Mouse (Mus musculus): Measurements from ENCODE around the gene Atxn2. TPM values are rescaled to one million over a fixed set of nuclear protein-coding genes. Genes with fewer than 3 reads are reported as not detected.
A peak's percentile ranks its signal among the peaks of the same experiment; 100 is the strongest.

The Atxn2 gene
- polyA plus RNA-seq, 1 experiment from 2014 or later = 46.6 TPM

DNA sequence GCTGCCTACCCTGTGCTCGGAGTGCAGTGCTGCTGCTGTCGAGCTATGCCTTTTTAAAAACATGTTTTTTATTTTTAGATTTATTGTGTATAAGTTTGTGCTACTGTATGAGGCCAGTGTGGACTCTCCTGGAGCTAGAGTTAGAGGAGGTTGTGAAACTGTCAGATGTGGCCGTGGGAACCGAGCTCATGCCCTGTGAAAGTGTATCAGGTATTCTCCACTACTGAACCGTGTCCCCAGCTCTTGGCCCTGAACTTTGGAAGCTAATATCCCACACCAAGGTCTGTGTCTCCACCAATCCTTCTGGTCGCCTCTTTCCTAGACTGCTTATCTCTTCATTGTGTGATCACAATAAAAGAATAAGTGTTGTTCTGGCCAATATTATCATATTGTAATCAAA lies 51.8 kb downstream of the Atxn2 start:
- no peak for DNase-seq (ENCODE audit: low spot score)

GRCm38 (mm10) chr5:121765020-121765419 lies 53.9 kb downstream of the Atxn2 start:
- peak; percentile 61 for DNase-seq (ENCODE audit: low spot score)

- peak; percentile 40 for DNase-seq (ENCODE audit: low spot score)
These were observed 55.1 kb downstream of the Atxn2 start for GRCm38 (mm10) chr5:121766038-121766773.

DNA sequence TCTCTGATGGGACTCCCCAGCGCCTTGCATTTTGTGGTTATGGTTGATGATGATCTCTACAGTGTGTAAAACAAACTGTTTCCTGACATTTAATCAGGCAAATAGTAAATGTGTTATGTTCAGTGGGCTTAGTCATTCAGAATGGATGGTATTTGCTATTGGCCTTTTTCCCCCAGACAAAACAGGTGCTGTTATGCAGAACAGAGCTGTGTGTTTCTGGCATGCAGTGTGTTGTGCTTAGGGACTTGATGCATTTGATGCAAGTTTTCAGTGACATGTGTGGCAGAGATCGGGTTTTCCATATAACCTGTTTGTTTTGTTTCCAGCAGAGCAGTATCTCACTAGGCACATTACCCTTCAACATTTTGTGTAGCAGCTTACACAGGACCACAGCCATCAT lies 56.4 kb downstream of the Atxn2 start:
- no peak for DNase-seq (ENCODE audit: low spot score)

- no peak for DNase-seq (ENCODE audit: low spot score)
These were observed 58.7 kb downstream of the Atxn2 start for GRCm38 (mm10) chr5:121769827-121770226.

DNA sequence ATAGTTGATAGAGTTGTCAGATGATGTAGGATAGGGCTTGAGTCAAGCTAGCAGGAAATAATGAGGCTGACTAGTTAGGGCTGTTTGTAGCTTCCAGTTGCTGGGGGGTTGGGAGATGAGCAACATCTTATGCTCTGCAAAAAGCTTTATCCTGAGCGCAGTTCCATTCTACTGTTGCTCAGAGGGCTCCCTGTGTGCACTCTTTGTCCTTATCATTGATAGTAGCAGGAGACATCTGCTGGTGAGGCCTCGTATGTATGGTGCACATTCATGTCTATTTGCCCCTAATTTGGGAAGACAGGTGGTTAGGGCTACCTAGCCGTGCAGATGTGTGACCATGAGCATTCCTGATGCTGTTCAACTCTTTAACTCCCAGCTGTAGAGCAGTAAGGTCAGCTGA lies 60.5 kb downstream of the Atxn2 start:
- DNase-seq (ENCODE audit: low spot score) = no peak

GRCm38 (mm10) chr5:121778485-121779119 lies 67.5 kb downstream of the Atxn2 start:
- no peak for DNase-seq (ENCODE audit: low spot score)

GRCm38 (mm10) chr5:121780180-121780579 lies 69.0 kb downstream of the Atxn2 start:
- no peak for DNase-seq (ENCODE audit: low spot score)

- DNase-seq (ENCODE audit: low spot score) = no peak
These were observed 71.3 kb downstream of the Atxn2 start for GRCm38 (mm10) chr5:121782467-121782866.

GRCm38 (mm10) chr5:121783862-121784500 lies 72.8 kb downstream of the Atxn2 start:
- DNase-seq (ENCODE audit: low spot score) = no peak

GRCm38 (mm10) chr5:121791026-121791425 lies 79.9 kb downstream of the Atxn2 start:
- peak; percentile 31 for DNase-seq (ENCODE audit: low spot score)

- peak; percentile 39 for DNase-seq (ENCODE audit: low spot score)
These were observed 84.7 kb downstream of the Atxn2 start for GRCm38 (mm10) chr5:121795800-121796199.

DNA sequence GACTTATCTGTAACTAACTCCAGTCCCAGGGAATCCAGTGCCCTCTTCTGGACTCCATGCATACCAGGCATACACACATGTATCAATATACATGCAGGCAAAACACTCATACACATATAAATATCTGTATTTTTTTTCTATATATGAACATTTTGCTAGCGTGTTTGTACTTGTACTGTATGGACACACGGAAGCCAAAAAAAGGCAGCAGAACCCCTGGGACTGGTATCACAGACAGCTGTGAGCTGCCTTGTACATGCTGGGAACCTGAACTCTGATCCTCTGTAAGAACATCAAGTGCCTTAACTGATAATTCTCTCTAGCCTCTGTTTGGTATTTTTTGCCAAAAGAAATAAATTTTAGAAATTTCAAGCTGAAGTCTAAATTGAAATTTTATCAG lies 87.3 kb downstream of the Atxn2 start:
- no peak for DNase-seq (ENCODE audit: low spot score)

GRCm38 (mm10) chr5:121807186-121807585 lies 96.0 kb downstream of the Atxn2 start:
- DNase-seq (ENCODE audit: low spot score) = no peak

DNA sequence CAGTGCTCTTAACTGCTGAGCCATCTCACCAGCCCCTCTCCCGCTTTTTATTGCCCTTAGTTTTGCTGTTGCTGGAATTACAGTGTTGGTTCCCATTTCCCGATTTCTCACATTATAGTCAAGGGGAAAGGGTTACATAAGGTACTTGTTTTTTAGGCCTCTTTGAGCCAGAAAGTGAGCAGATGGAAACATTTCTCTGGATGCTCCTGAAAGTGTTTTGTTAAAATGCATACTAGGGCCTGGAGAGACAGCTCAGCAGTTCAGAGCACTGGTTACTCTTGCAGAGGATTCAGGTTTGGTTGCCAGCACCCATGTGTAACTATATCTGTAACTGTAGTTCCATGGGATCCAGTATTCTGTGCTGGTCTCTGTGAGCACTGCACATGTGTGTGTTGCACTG lies 97.1 kb downstream of the Atxn2 start:
- no peak for DNase-seq (ENCODE audit: low spot score)

DNA sequence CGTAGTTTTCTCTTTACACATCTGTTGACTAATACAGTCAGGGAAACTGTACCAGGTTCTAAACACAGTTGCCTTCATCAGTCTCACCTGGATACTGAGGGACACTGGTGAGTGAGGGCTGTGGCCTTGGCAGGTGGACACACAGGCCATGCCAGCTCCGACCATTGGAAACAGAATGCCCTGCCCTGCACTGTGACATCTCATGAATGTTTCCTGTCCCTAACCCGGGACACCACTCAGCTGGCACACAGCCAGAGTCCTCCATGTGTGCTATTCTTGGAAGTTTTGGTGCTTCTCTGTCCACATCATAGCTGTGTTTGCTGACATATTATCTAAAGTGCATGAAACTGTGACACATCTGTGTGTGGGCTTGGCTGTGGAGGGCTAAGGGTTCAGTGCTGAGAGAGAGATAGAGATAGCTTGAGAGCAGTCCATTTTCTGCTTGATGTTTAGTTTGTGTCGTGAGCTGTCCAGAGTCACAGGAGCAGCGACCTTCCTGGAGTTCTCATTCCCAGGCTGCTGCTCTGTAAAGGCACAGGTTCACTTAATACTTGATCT lies 98.6 kb downstream of the Atxn2 start:
- DNase-seq (ENCODE audit: low spot score) = no peak

DNA sequence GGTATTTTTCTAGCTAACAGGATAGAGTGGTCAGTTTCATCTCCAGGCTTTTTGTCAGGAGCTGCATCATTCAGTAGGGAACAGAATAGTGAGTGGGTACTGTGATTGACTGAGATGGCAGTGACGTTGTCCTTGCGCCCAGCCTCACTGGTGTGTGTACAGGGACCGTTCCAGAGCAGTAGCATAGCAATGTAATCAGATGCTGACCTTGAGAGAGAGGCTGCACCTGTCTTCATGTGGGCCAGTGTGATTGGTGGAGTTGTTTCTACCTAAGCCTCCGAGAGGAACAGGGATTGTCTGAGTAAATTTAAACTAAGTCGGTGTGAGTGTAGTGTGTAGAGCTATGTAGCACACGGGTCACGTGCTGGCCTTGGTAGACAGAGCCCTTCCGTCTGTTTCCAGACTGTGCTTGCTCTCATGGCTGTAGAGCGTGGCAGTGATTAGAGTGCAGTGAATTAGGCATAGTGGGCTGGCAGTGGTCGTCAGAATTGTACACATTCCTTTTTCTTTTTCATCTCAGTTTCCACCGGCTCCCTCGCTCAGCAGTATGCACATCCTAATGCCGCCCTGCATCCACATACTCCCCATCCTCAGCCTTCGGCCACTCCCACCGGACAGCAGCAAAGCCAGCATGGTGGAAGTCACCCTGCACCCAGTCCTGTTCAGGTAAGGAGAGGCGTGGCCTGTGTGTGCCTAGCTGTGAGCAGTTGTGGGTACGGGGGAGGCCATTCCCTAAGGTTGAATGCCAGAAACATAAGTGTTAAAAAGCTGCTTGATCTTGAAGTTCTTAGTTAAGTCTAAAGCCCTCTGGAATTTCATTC lies 99.4 kb downstream of the Atxn2 start:
- DNase-seq (ENCODE audit: low spot score) = no peak

- DNase-seq (ENCODE audit: low spot score) = peak; percentile 31
These were observed 100.4 kb downstream of the Atxn2 start for GRCm38 (mm10) chr5:121811485-121811931.

DNA sequence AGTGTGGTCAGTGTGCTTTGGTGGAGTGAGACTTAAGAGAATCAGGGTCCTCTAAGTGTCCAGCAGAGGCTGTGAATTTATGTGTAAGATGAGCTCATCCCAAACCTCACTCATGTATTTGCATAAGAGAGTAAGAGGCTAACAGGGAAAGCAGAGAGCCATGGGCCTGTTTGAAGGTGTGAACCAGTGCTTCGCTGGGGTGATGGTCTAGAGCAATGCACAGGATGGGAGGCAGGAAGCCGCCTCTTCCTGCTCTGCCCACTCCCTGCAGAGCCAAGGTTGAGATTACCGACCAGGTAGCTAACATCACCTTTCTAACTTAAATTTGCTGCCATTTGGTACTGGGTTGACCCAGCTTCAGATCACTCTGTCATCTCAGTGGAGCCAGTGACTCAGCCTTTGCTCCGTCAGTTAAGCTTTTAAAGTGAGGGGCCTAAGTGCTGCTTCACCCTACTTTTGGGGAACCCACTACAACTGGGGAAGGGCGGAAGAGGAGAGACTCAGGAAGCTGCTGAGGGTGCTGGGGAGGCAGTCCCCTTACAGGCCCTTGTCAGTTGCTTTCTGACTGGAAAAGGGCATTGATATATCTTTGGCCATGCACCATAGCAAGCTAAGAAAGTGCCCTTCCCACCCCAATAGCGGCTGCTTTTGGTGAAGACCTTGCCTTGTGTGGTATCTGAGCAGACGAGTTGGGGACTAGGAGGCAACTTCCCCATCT lies 101.5 kb downstream of the Atxn2 start:
- DNase-seq (ENCODE audit: low spot score) = no peak

GRCm38 (mm10) chr5:121813744-121814143 lies 102.6 kb downstream of the Atxn2 start:
- no peak for DNase-seq (ENCODE audit: low spot score)

DNA sequence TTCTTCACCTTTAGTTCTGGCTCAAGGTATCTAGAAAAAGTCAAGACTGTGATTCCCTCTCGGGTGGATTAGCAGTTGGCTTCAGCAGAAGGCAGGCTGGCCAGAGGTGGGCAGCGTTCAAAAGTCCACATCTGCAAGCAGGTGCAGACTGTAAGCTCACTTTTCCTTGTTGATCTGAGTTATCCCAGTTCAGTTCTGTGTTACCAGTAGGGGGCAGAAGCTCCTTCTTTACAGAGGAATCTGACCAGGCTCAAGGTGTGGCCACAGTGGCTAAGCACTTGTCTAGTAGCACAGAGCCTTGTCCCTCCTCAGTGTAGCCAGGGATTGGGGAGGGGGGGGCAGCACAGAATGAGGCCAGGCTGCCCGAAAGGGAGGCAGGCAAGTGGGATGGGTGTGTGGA lies 103.9 kb downstream of the Atxn2 start:
- DNase-seq (ENCODE audit: low spot score) = peak; percentile 27
